Mouse (Mus musculus): ENCODE measurements at regions not wholly inside any gene's neighbourhood (a gene's known extent, or its start where the extent isn't known, plus 50 kb on each side); places are given as distances from the start of the nearest gene placed in this dataset.

- H3K4me1 ChIP-seq (replicated peaks), result peaks cover 5% of the 10 kb centered on the region
- ATAC-seq (ENCODE audit: insufficient number of reproducible peaks, low FRiP score), result no peak
- no peaks in the 10 kb centered on the region for H3K36me3 ChIP-seq
- 72% methylated on average over 3 of the region's 3 CpGs for WGBS
- peaks cover 8% of the 10 kb centered on the region; the same call in 1 of the 2 replicates for H3K9me3 ChIP-seq (replicated peaks)
- no peak overlapping the region for H3K4me2 ChIP-seq
- no peaks in the 10 kb centered on the region for H3K27me3 ChIP-seq (replicated peaks)
- no peak overlapping the region for H3K9ac ChIP-seq
- no peak overlapping the region for H3K4me3 ChIP-seq
- no peak overlapping the region for H3K27ac ChIP-seq (ENCODE audit: poor library complexity, severe bottlenecking)
Observed at GRCm38 (mm10) chr8:34401571-34401970, 290.0 kb upstream of the Gm10131 start.

DNA sequence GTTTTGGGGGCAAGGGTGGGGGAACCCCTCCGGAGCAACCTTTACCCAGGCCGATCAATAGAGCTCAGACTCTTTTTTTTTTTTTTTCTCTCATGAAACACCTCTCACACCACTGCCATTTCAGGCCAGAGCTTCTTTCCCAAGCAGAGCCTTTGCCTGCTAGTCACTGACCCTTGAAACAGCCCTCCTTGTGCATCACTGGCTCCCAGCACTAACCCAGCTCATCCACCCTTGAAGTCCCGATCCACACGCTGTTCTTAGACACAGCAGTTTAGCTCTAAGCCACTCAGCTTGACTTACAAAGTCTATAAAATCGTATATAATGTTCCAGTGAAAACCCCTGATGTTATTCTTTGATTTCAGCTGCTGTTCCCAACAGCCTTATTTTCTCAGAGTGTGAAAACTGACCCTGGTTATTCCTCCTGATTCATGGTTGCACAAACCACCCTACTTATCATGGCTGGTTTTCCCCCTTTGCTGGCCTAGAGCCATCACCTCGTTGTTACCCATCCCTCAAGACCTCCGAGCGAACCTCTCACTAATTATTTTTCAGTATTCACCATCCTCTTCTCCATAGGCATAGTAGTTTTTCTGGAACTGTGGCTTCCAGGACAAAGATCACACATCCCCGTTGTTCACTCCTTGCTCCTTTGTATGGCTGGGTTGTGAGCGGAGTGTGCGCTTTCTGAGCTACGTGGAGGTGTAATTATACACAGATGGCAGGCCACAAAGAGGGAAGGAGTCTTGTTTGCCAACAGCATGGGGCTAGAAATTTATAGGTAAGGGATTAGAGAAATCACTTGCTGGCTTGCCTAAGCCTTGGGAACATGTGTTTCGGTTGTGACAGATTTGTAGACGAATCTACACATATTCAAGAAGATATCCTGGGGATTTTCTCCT lies 287.6 kb upstream of the Gm10131 start:
- 78% methylated on average over 14 of the region's 14 CpGs for WGBS

GRCm38 (mm10) chr8:34397583-34398411 lies 286.3 kb upstream of the Gm10131 start:
- Histone ChIP-seq H3K4me3 (peak overlapping the region; percentile 13; the same call in 1 of the 2 replicates), H3K4me1 (replicated peaks) (peaks cover 5% of the 10 kb centered on the region), H3K9me3 (replicated peaks) (0 out of 2 replicates have a peak, but pooled peaks cover 4% of the 10 kb centered on the region), H3K36me3 (no peaks in the 10 kb centered on the region), H3K27ac (ENCODE audit: poor library complexity, severe bottlenecking) (no peak overlapping the region), H3K9ac (no peak overlapping the region), H3K4me2 (peak overlapping the region; percentile 50), H3K27me3 (replicated peaks) (no peaks in the 10 kb centered on the region)
- WGBS, result 31% methylated on average over 23 of the region's 23 CpGs
- ATAC-seq (ENCODE audit: insufficient number of reproducible peaks, low FRiP score), result no peak

More for the DNA sequence above, 287.6 kb upstream of the Gm10131 start:
- peaks cover 5% of the 10 kb centered on the region for H3K4me1 ChIP-seq (replicated peaks)
- no peak overlapping the region for H3K9ac ChIP-seq
- H3K9me3 ChIP-seq (replicated peaks), result 0 out of 2 replicates have a peak, but pooled peaks cover 4% of the 10 kb centered on the region
- ATAC-seq (ENCODE audit: insufficient number of reproducible peaks, low FRiP score), result no peak
- no peak overlapping the region for H3K27ac ChIP-seq (ENCODE audit: poor library complexity, severe bottlenecking)
- H3K4me3 ChIP-seq, result no peak overlapping the region
- no peaks in the 10 kb centered on the region for H3K27me3 ChIP-seq (replicated peaks)
- H3K36me3 ChIP-seq, result no peaks in the 10 kb centered on the region
- H3K4me2 ChIP-seq, result no peak overlapping the region

- ATAC-seq (ENCODE audit: insufficient number of reproducible peaks, low FRiP score), result no peak
- H3K9ac ChIP-seq, result no peak overlapping the region
- WGBS, result 47% methylated on average over 4 of the region's 4 CpGs
- H3K27ac ChIP-seq (ENCODE audit: poor library complexity, severe bottlenecking), result no peak overlapping the region
- H3K4me1 ChIP-seq (replicated peaks), result peaks cover 5% of the 10 kb centered on the region
- no peaks in the 10 kb centered on the region for H3K36me3 ChIP-seq
- H3K4me3 ChIP-seq, result peak overlapping the region; percentile 13; the same call in 1 of the 2 replicates
- 0 out of 2 replicates have a peak, but pooled peaks cover 4% of the 10 kb centered on the region for H3K9me3 ChIP-seq (replicated peaks)
- H3K27me3 ChIP-seq (replicated peaks), result no peaks in the 10 kb centered on the region
- H3K4me2 ChIP-seq, result peak overlapping the region; percentile 50
Observed at GRCm38 (mm10) chr8:34397225-34397582, 285.7 kb upstream of the Gm10131 start.

GRCm38 (mm10) chr8:34392981-34393828 lies 281.7 kb upstream of the Gm10131 start:
- H3K4me2 ChIP-seq, result no peak overlapping the region

GRCm38 (mm10) chr8:34392208-34392980 lies 280.9 kb upstream of the Gm10131 start:
- no peak overlapping the region for H3K4me2 ChIP-seq
- ATAC-seq (ENCODE audit: insufficient number of reproducible peaks, low FRiP score), result no peak
- H3K4me3 ChIP-seq, result no peak overlapping the region
- 0 out of 2 replicates have a peak, but pooled peaks cover 4% of the 10 kb centered on the region for H3K9me3 ChIP-seq (replicated peaks)
- H3K27ac ChIP-seq (ENCODE audit: poor library complexity, severe bottlenecking), result no peak overlapping the region
- whole genome bisulfite sequencing, result 67% methylated on average over 14 of the region's 14 CpGs
- H3K9ac ChIP-seq, result no peak overlapping the region
- H3K36me3 ChIP-seq, result no peaks in the 10 kb centered on the region
- peaks cover 5% of the 10 kb centered on the region for H3K4me1 ChIP-seq (replicated peaks)
- 0 out of 2 replicates have a peak, but pooled peaks cover 4% of the 10 kb centered on the region for H3K27me3 ChIP-seq (replicated peaks)

More at GRCm38 (mm10) chr8:34392981-34393828, 281.7 kb upstream of the Gm10131 start:
- no peak overlapping the region for H3K27ac ChIP-seq (ENCODE audit: poor library complexity, severe bottlenecking)
- H3K9ac ChIP-seq, result no peak overlapping the region
- H3K4me1 ChIP-seq (replicated peaks), result peaks cover 7% of the 10 kb centered on the region
- no peak overlapping the region for H3K4me3 ChIP-seq
- H3K27me3 ChIP-seq (replicated peaks), result 0 out of 2 replicates have a peak, but pooled peaks cover 4% of the 10 kb centered on the region
- ATAC-seq (ENCODE audit: insufficient number of reproducible peaks, low FRiP score), result no peak
- no peaks in the 10 kb centered on the region for H3K36me3 ChIP-seq
- H3K9me3 ChIP-seq (replicated peaks), result 0 out of 2 replicates have a peak, but pooled peaks cover 4% of the 10 kb centered on the region
- WGBS, result 87% methylated on average over 15 of the region's 15 CpGs

GRCm38 (mm10) chr8:34385806-34386439 lies 274.4 kb upstream of the Gm10131 start:
- Histone ChIP-seq H3K27ac (ENCODE audit: poor library complexity, severe bottlenecking) (no peak overlapping the region), H3K4me2 (no peak overlapping the region), H3K9me3 (replicated peaks) (no peaks in the 10 kb centered on the region), H3K9ac (no peak overlapping the region), H3K4me1 (replicated peaks) (0 out of 2 replicates have a peak, but pooled peaks cover 2% of the 10 kb centered on the region), H3K36me3 (no peaks in the 10 kb centered on the region), H3K4me3 (no peak overlapping the region), H3K27me3 (replicated peaks) (no peaks in the 10 kb centered on the region)
- WGBS, result 82% methylated on average over 10 of the region's 10 CpGs
- no peak for ATAC-seq (ENCODE audit: insufficient number of reproducible peaks, low FRiP score)

- Histone ChIP-seq H3K9ac (no peak overlapping the region), H3K4me3 (no peak overlapping the region), H3K36me3 (no peaks in the 10 kb centered on the region), H3K9me3 (replicated peaks) (no peaks in the 10 kb centered on the region), H3K27me3 (replicated peaks) (no peaks in the 10 kb centered on the region), H3K4me2 (no peak overlapping the region), H3K27ac (ENCODE audit: poor library complexity, severe bottlenecking) (no peak overlapping the region), H3K4me1 (replicated peaks) (no peaks in the 10 kb centered on the region)
- ATAC-seq (ENCODE audit: insufficient number of reproducible peaks, low FRiP score), result no peak
- WGBS, result 81% methylated on average over 19 of the region's 19 CpGs
Observed at GRCm38 (mm10) chr8:34380615-34381014, 269.1 kb upstream of the Gm10131 start.

DNA sequence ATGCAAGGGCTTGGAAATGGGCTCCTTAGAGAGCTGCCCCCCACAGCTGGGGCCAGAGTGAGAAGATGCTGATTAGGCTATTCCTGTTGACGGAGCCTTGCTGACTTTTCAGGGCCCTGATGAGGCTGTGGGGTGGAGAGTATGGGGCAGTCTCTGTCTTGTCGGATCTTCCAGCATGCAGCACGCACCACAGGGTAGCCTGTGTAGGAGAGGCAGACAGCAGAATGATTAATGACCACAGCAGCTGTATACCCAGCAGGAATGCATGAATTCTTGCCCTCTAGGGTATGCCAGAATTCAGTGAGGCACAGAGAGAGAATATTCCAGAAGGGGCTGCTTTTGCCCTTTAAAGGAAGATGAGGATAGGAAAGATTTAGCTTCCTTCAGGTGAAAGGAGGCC lies 265.6 kb upstream of the Gm10131 start:
- no peak for ATAC-seq (ENCODE audit: insufficient number of reproducible peaks, low FRiP score)
- H3K4me1 ChIP-seq (replicated peaks), result no peaks in the 10 kb centered on the region
- H3K27me3 ChIP-seq (replicated peaks), result no peaks in the 10 kb centered on the region
- no peak overlapping the region for H3K4me2 ChIP-seq
- 26% methylated on average over 3 of the region's 3 CpGs for WGBS
- no peak overlapping the region for H3K9ac ChIP-seq
- no peaks in the 10 kb centered on the region for H3K9me3 ChIP-seq (replicated peaks)
- no peaks in the 10 kb centered on the region for H3K36me3 ChIP-seq
- no peak overlapping the region for H3K4me3 ChIP-seq
- H3K27ac ChIP-seq (ENCODE audit: poor library complexity, severe bottlenecking), result no peak overlapping the region

Measured in heart, embryonic 12.5 days (tissue).